Mouse (Mus musculus): ENCODE results near the gene Fam32a. TPM values are rescaled to one million over a fixed set of nuclear protein-coding genes. Genes with fewer than 3 reads are reported as not detected.

The Fam32a gene
- polyA plus RNA-seq, 1 experiment from 2014 or later: 44.1 TPM

GRCm38 (mm10) chr8:72220758-72221157, 1.2 kb downstream of the Fam32a start:
- Histone ChIP-seq H3K27ac (ENCODE audit: low read length) (no peak overlapping the region), H3K9ac (ENCODE audit: low read length) (no peak overlapping the region), H3K4me2 (ENCODE audit: low read depth, low read length) (peak overlapping the region; percentile 88), H3K36me3 (ENCODE audit: control insufficient read depth, insufficient read depth) (peaks cover 16% of the 10 kb centered on the region), H3K9me3 (replicated peaks; ENCODE audit: control insufficient read depth, low read length) (no peaks in the 10 kb centered on the region), H3K27me3 (ENCODE audit: control insufficient read depth, insufficient read depth, low read length) (peaks cover 4% of the 10 kb centered on the region; the same call in 1 of the 2 replicates), H3K4me3 (ENCODE audit: low read length) (peak overlapping the region; percentile 60), H3K4me1 (ENCODE audit: control insufficient read depth, insufficient read depth, low read length) (peaks cover 10% of the 10 kb centered on the region)
- ATAC-seq (replicated peaks; ENCODE audit: extremely low read depth, insufficient read depth, low FRiP score): no peak
- 87% methylated on average over 4 of the region's 4 CpGs for WGBS

GRCm38 (mm10) chr8:72222656-72223055, 3.1 kb downstream of the Fam32a start:
- H3K27me3 ChIP-seq (ENCODE audit: control insufficient read depth, insufficient read depth, low read length): no peaks in the 10 kb centered on the region
- H3K36me3 ChIP-seq (ENCODE audit: control insufficient read depth, insufficient read depth): peaks cover 16% of the 10 kb centered on the region
- H3K9ac ChIP-seq (ENCODE audit: low read length): no peak overlapping the region
- H3K27ac ChIP-seq (ENCODE audit: low read length): no peak overlapping the region
- WGBS: 81% methylated on average over 5 of the region's 5 CpGs
- peaks cover 10% of the 10 kb centered on the region for H3K4me1 ChIP-seq (ENCODE audit: control insufficient read depth, insufficient read depth, low read length)
- no peaks in the 10 kb centered on the region for H3K9me3 ChIP-seq (replicated peaks; ENCODE audit: control insufficient read depth, low read length)
- no peak overlapping the region for H3K4me2 ChIP-seq (ENCODE audit: low read depth, low read length)
- no peak overlapping the region for H3K4me3 ChIP-seq (ENCODE audit: low read length)
- no peak for ATAC-seq (replicated peaks; ENCODE audit: extremely low read depth, insufficient read depth, low FRiP score)

- H3K27me3 ChIP-seq (ENCODE audit: control insufficient read depth, insufficient read depth, low read length): no peaks in the 10 kb centered on the region
- under 1% methylated on average over 54 of the region's 54 CpGs for WGBS
- no peaks in the 10 kb centered on the region; the same call in 1 of the 2 replicates for H3K36me3 ChIP-seq (ENCODE audit: control insufficient read depth, insufficient read depth)
- H3K4me2 ChIP-seq (ENCODE audit: low read depth, low read length): peak within 1 kb of the TSS; percentile 82
- peak; percentile 96 for ATAC-seq (replicated peaks; ENCODE audit: extremely low read depth, insufficient read depth, low FRiP score)
- no peaks in the 10 kb centered on the region for H3K9me3 ChIP-seq (replicated peaks; ENCODE audit: control insufficient read depth, low read length)
- H3K9ac ChIP-seq (ENCODE audit: low read length): peak within 1 kb of the TSS; percentile 79
- peaks cover 5% of the 10 kb centered on the region for H3K4me1 ChIP-seq (ENCODE audit: control insufficient read depth, insufficient read depth, low read length)
- peak within 1 kb of the TSS; percentile 93 for H3K4me3 ChIP-seq (ENCODE audit: low read length)
- H3K27ac ChIP-seq (ENCODE audit: low read length): peak within 1 kb of the TSS; percentile 91
These were observed 20.2 kb downstream of the Fam32a start, which contains the start of gene Ap1m1 for GRCm38 (mm10) chr8:72239499-72240402. Gene Ap1m1 (plus strand): TSS chr8:72240018.

- H3K9me3 ChIP-seq (replicated peaks; ENCODE audit: control insufficient read depth, low read length): no peaks in the 10 kb centered on the region
- peak overlapping the region; percentile 79 for H3K9ac ChIP-seq (ENCODE audit: low read length)
- H3K36me3 ChIP-seq (ENCODE audit: control insufficient read depth, insufficient read depth): no peaks in the 10 kb centered on the region; the same call in 1 of the 2 replicates
- peak overlapping the region; percentile 91 for H3K27ac ChIP-seq (ENCODE audit: low read length)
- under 1% methylated on average over 24 of the region's 24 CpGs for WGBS
- H3K4me1 ChIP-seq (ENCODE audit: control insufficient read depth, insufficient read depth, low read length): peaks cover 5% of the 10 kb centered on the region
- peak overlapping the region; percentile 93 for H3K4me3 ChIP-seq (ENCODE audit: low read length)
- H3K4me2 ChIP-seq (ENCODE audit: low read depth, low read length): peak overlapping the region; percentile 82
- ATAC-seq (replicated peaks; ENCODE audit: extremely low read depth, insufficient read depth, low FRiP score): 0 out of 2 replicates have a peak, but pooled peaks have one; percentile 1
- H3K27me3 ChIP-seq (ENCODE audit: control insufficient read depth, insufficient read depth, low read length): no peaks in the 10 kb centered on the region
These were observed 20.9 kb downstream of the Fam32a start for GRCm38 (mm10) chr8:72240403-72240763.

GRCm38 (mm10) chr8:72240951-72241350, 21.4 kb downstream of the Fam32a start:
- Histone ChIP-seq H3K36me3 (ENCODE audit: control insufficient read depth, insufficient read depth) (no peaks in the 10 kb centered on the region; the same call in 1 of the 2 replicates), H3K9ac (ENCODE audit: low read length) (peak overlapping the region; percentile 79), H3K4me2 (ENCODE audit: low read depth, low read length) (peak overlapping the region; percentile 82), H3K4me1 (ENCODE audit: control insufficient read depth, insufficient read depth, low read length) (peaks cover 5% of the 10 kb centered on the region), H3K4me3 (ENCODE audit: low read length) (peak overlapping the region; percentile 93), H3K27me3 (ENCODE audit: control insufficient read depth, insufficient read depth, low read length) (no peaks in the 10 kb centered on the region), H3K27ac (ENCODE audit: low read length) (no peak overlapping the region), H3K9me3 (replicated peaks; ENCODE audit: control insufficient read depth, low read length) (no peaks in the 10 kb centered on the region)
- ATAC-seq (replicated peaks; ENCODE audit: extremely low read depth, insufficient read depth, low FRiP score): no peak
- 63% methylated on average over 7 of the region's 7 CpGs for WGBS

- Histone ChIP-seq H3K4me1 (ENCODE audit: control insufficient read depth, insufficient read depth, low read length) (peaks cover 5% of the 10 kb centered on the region), H3K27ac (ENCODE audit: low read length) (no peak overlapping the region), H3K4me3 (ENCODE audit: low read length) (no peak overlapping the region), H3K36me3 (ENCODE audit: control insufficient read depth, insufficient read depth) (peaks cover 3% of the 10 kb centered on the region; the same call in 1 of the 2 replicates), H3K27me3 (ENCODE audit: control insufficient read depth, insufficient read depth, low read length) (no peaks in the 10 kb centered on the region), H3K4me2 (ENCODE audit: low read depth, low read length) (no peak overlapping the region), H3K9me3 (replicated peaks; ENCODE audit: control insufficient read depth, low read length) (no peaks in the 10 kb centered on the region), H3K9ac (ENCODE audit: low read length) (no peak overlapping the region)
- 90% methylated on average over 1 of the region's 1 CpGs for WGBS
- no peak for ATAC-seq (replicated peaks; ENCODE audit: extremely low read depth, insufficient read depth, low FRiP score)
These were observed 22.7 kb downstream of the Fam32a start for GRCm38 (mm10) chr8:72242226-72242625.

GRCm38 (mm10) chr8:72244610-72245009, 25.1 kb downstream of the Fam32a start:
- Histone ChIP-seq H3K9ac (ENCODE audit: low read length) (no peak overlapping the region), H3K27me3 (ENCODE audit: control insufficient read depth, insufficient read depth, low read length) (no peaks in the 10 kb centered on the region), H3K36me3 (ENCODE audit: control insufficient read depth, insufficient read depth) (peaks cover 5% of the 10 kb centered on the region; the same call in 1 of the 2 replicates), H3K9me3 (replicated peaks; ENCODE audit: control insufficient read depth, low read length) (no peaks in the 10 kb centered on the region), H3K4me3 (ENCODE audit: low read length) (no peak overlapping the region), H3K4me1 (ENCODE audit: control insufficient read depth, insufficient read depth, low read length) (peaks cover 5% of the 10 kb centered on the region), H3K4me2 (ENCODE audit: low read depth, low read length) (no peak overlapping the region), H3K27ac (ENCODE audit: low read length) (no peak overlapping the region)
- ATAC-seq (replicated peaks; ENCODE audit: extremely low read depth, insufficient read depth, low FRiP score): no peak
- WGBS: 29% methylated on average over 2 of the region's 2 CpGs

GRCm38 (mm10) chr8:72257171-72257901, 37.8 kb downstream of the Fam32a start:
- WGBS: 51% methylated on average over 7 of the region's 7 CpGs
- ATAC-seq (replicated peaks; ENCODE audit: extremely low read depth, insufficient read depth, low FRiP score): no peak

GRCm38 (mm10) chr8:72257902-72258238, 38.3 kb downstream of the Fam32a start:
- WGBS: 93% methylated on average over 1 of the region's 1 CpGs
- H3K9me3 ChIP-seq (replicated peaks; ENCODE audit: control insufficient read depth, low read length): no peaks in the 10 kb centered on the region
- no peak overlapping the region for H3K27ac ChIP-seq (ENCODE audit: low read length)
- H3K9ac ChIP-seq (ENCODE audit: low read length): no peak overlapping the region
- H3K27me3 ChIP-seq (ENCODE audit: control insufficient read depth, insufficient read depth, low read length): no peaks in the 10 kb centered on the region
- H3K4me3 ChIP-seq (ENCODE audit: low read length): no peak overlapping the region
- no peak overlapping the region for H3K4me2 ChIP-seq (ENCODE audit: low read depth, low read length)
- ATAC-seq (replicated peaks; ENCODE audit: extremely low read depth, insufficient read depth, low FRiP score): no peak
- peaks cover 10% of the 10 kb centered on the region for H3K4me1 ChIP-seq (ENCODE audit: control insufficient read depth, insufficient read depth, low read length)
- peaks cover 17% of the 10 kb centered on the region for H3K36me3 ChIP-seq (ENCODE audit: control insufficient read depth, insufficient read depth)

More at GRCm38 (mm10) chr8:72257171-72257901, 37.8 kb downstream of the Fam32a start:
- Histone ChIP-seq H3K4me1 (ENCODE audit: control insufficient read depth, insufficient read depth, low read length) (peaks cover 10% of the 10 kb centered on the region), H3K4me2 (ENCODE audit: low read depth, low read length) (no peak overlapping the region), H3K27ac (ENCODE audit: low read length) (no peak overlapping the region), H3K9ac (ENCODE audit: low read length) (no peak overlapping the region), H3K36me3 (ENCODE audit: control insufficient read depth, insufficient read depth) (peaks cover 20% of the 10 kb centered on the region), H3K9me3 (replicated peaks; ENCODE audit: control insufficient read depth, low read length) (no peaks in the 10 kb centered on the region), H3K27me3 (ENCODE audit: control insufficient read depth, insufficient read depth, low read length) (no peaks in the 10 kb centered on the region), H3K4me3 (ENCODE audit: low read length) (no peak overlapping the region)
